Mouse (Mus musculus) testis, adult 2 months (tissue): ENCODE measurements around the gene Pip5k1c. TPM values are rescaled to one million over a fixed set of nuclear protein-coding genes. Genes with fewer than 3 reads are reported as not detected.

ENCODE experiments used
- H3K27ac ChIP-seq: fragments of 200-500 bp; 2 replicates; pipeline ENCODE4 v1.5.1; 2012; ENCODE audit warnings: low read depth, low read length; ENCODE audit not compliant: control insufficient read depth, insufficient read depth
- H3K27me3 ChIP-seq: fragments of 200-500 bp; 2 replicates; pipeline ENCODE4 v1.6.1; 2012; ENCODE audit warnings: mild to moderate bottlenecking, low read length, moderate library complexity; ENCODE audit not compliant: control insufficient read depth, insufficient read depth
- H3K36me3 ChIP-seq: fragments of 200-500 bp; 2 replicates; pipeline ENCODE4 v1.6.1; 2012; ENCODE audit warnings: mild to moderate bottlenecking, low read length; ENCODE audit not compliant: control insufficient read depth, insufficient read depth
- H3K4me1 ChIP-seq: fragments of 200-500 bp; 2 replicates; pipeline ENCODE4 v1.6.1; 2012; ENCODE audit warnings: low read length; ENCODE audit not compliant: control insufficient read depth, insufficient read depth
- H3K4me3 ChIP-seq: fragments of 200-500 bp; 2 replicates; pipeline ENCODE4 v1.5.1; 2012; ENCODE audit warnings: low read depth, mild to moderate bottlenecking, low read length, moderate library complexity, mixed read lengths; ENCODE audit not compliant: control insufficient read depth
- CTCF ChIP-seq: fragments of 200-500 bp; IDR thresholded peaks from 2 replicates; pipeline ENCODE4 v1.5.1; 2012; ENCODE audit warnings: low read depth, mild to moderate bottlenecking, inconsistent platforms, low read length, moderate library complexity; ENCODE audit not compliant: control insufficient read depth, insufficient read depth, insufficient replicate concordance
- POLR2A ChIP-seq: fragments of 200-500 bp; IDR thresholded peaks from 2 replicates; pipeline ENCODE4 v1.6.1; 2012; ENCODE audit warnings: low read depth, mild to moderate bottlenecking, inconsistent platforms, low read length, moderate library complexity; ENCODE audit not compliant: control insufficient read depth
- polyA plus RNA-seq: library from polyadenylated mRNA; depleted of rRNA; stranded (reverse); fragments of >200 nt; gene quantifications from 2 replicates; pipeline ENCODE4 v1.2.3, GENCODE M21; 2012

The Pip5k1c gene
- polyA plus RNA-seq, 1 experiment: 10.1 TPM

DNA sequence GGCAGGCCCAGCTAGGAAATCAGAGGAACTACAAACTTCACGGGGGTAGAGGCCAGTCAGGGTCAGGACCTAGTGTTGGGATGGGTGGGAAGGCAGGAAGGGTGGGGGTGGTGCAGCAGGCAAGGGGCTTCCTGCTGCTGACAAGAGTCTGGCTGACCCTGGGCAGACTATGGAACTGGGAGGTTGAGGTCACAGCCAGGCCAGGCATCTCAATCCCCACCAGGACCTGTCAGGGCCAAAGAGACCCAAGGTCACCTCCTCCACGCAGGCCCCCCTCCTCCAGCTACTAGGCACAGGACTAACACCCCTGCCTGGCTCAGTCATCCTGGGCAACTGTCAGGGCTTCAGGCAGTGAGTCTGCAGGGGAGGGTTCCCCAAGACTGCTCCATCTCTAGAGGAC, 35.2 kb downstream of the Pip5k1c start:
- H3K36me3 ChIP-seq: no peaks in the 10 kb centered on the region; the same call in 1 of the 2 replicates
- no peak overlapping the region for H3K4me3 ChIP-seq
- TF ChIP-seq CTCF: no peak
- TF ChIP-seq POLR2A: no peak
- H3K27me3 ChIP-seq: no peaks in the 10 kb centered on the region
- H3K4me1 ChIP-seq: peaks cover 7% of the 10 kb centered on the region
- H3K27ac ChIP-seq: no peak overlapping the region

- no peaks in the 10 kb centered on the region for H3K27me3 ChIP-seq
- H3K36me3 ChIP-seq: no peaks in the 10 kb centered on the region; the same call in 1 of the 2 replicates
- H3K27ac ChIP-seq: peak within 1 kb of the TSS; percentile 27; the same call in 1 of the 2 replicates
- no peak within 1 kb of the TSS for H3K4me3 ChIP-seq
- H3K4me1 ChIP-seq: peaks cover 7% of the 10 kb centered on the region
- no peak for TF ChIP-seq POLR2A
- TF ChIP-seq CTCF: no peak
Measured at GRCm38 (mm10) chr10:81328386-81328785, 35.6 kb downstream of the Pip5k1c start, which contains the start of gene Tbxa2r. Gene Tbxa2r, plus strand, starts transcription at chr10:81328731.

GRCm38 (mm10) chr10:81329194-81329975, 36.6 kb downstream of the Pip5k1c start:
- H3K4me3 ChIP-seq: no peak overlapping the region
- peak overlapping the region; percentile 27; the same call in 1 of the 2 replicates for H3K27ac ChIP-seq
- peaks cover 7% of the 10 kb centered on the region for H3K4me1 ChIP-seq
- H3K27me3 ChIP-seq: no peaks in the 10 kb centered on the region
- no peaks in the 10 kb centered on the region for H3K36me3 ChIP-seq
- TF ChIP-seq POLR2A (no peak), CTCF (no peak)

- TF ChIP-seq CTCF (no peak), POLR2A (no peak)
- no peak overlapping the region for H3K4me3 ChIP-seq
- no peaks in the 10 kb centered on the region for H3K36me3 ChIP-seq
- no peaks in the 10 kb centered on the region for H3K27me3 ChIP-seq
- H3K4me1 ChIP-seq: peaks cover 7% of the 10 kb centered on the region
- H3K27ac ChIP-seq: no peak overlapping the region
Measured at GRCm38 (mm10) chr10:81330007-81330406, 37.2 kb downstream of the Pip5k1c start.

GRCm38 (mm10) chr10:81332277-81332676, 39.5 kb downstream of the Pip5k1c start:
- Histone ChIP-seq H3K4me3 (peak overlapping the region; percentile 53), H3K27ac (no peak overlapping the region), H3K4me1 (peaks cover 20% of the 10 kb centered on the region), H3K27me3 (no peaks in the 10 kb centered on the region), H3K36me3 (no peaks in the 10 kb centered on the region)
- TF ChIP-seq POLR2A (no peak), CTCF (no peak)

DNA sequence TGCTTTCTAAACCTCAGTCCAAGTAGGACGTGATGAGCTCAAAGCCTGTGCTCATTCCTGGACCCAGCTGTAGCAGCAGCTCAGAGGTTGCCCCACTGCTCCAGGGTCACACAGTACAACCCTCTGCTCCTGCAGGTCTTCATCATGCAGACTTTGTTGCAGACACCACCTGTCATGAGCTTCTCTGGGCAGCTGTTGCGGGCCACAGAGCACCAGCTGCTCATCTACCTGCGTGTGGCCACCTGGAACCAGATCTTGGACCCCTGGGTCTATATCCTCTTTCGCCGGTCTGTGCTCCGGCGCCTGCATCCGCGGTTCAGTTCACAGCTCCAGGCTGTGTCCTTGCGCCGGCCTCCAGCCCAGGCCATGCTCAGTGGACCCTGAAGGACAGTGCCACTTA, 41.6 kb downstream of the Pip5k1c start:
- peaks cover 30% of the 10 kb centered on the region for H3K4me1 ChIP-seq
- no peak overlapping the region for H3K4me3 ChIP-seq
- H3K36me3 ChIP-seq: no peaks in the 10 kb centered on the region
- H3K27ac ChIP-seq: no peak overlapping the region
- TF ChIP-seq POLR2A (no peak), CTCF (no peak)
- H3K27me3 ChIP-seq: no peaks in the 10 kb centered on the region

- Histone ChIP-seq H3K36me3 (no peaks in the 10 kb centered on the region), H3K4me1 (peaks cover 36% of the 10 kb centered on the region), H3K4me3 (no peak overlapping the region), H3K27me3 (no peaks in the 10 kb centered on the region), H3K27ac (no peak overlapping the region)
- TF ChIP-seq CTCF (no peak), POLR2A (no peak)
Measured at GRCm38 (mm10) chr10:81335393-81336340, 42.9 kb downstream of the Pip5k1c start.

DNA sequence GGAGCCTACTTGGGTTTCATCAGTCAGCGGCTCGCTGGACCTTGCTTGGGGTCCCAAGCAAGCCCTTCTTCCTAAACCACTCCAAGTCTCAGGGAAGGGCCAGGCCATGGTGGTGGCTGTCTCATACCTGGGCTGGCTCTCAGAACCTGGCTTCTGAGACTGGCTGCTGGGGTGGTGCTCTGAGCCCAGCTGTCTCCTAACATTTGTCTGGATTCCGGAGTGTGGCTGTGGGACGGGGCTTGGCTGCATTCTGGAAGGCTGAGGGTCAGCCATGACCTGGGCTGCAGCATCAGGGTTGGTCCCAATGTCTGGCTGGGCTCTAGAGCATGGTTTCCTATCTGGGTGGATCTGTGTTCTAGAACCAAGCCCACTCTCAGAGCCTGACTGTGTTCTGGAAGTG, 43.8 kb downstream of the Pip5k1c start:
- no peak for TF ChIP-seq POLR2A
- no peak for TF ChIP-seq CTCF
- Histone ChIP-seq H3K27ac (no peak overlapping the region), H3K27me3 (no peaks in the 10 kb centered on the region), H3K4me3 (no peak overlapping the region), H3K4me1 (peaks cover 43% of the 10 kb centered on the region), H3K36me3 (no peaks in the 10 kb centered on the region)
